Mouse (Mus musculus): ENCODE data around the gene Abhd14a. TPM values are rescaled to one million over a fixed set of nuclear protein-coding genes. Genes with fewer than 3 reads are reported as not detected.

The Abhd14a gene
- polyA plus RNA-seq, 1 experiment from 2014 or later: 87.0 TPM

DNA sequence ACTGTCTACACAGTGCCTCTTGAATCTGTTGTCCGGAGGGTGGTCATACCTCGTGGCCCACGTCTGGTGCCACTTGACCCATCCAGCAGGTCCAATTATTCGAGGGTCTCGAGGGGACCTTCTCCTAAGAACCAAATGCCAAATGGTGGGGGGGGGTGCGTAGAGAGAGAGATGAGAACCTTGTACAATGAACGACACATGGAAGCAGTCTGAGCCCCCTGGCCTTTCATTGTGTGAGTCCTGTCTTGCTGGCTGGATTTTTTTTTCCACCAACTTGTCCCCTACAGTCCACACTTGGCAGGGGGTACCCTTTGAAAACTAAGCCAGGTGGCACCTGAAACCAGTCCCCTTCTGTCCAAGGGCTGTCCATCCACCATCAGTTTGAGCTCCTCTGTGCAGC, 20.3 kb upstream of the Abhd14a start:
- peaks cover 10% of the 10 kb centered on the region for H3K36me3 ChIP-seq
- peaks cover 5% of the 10 kb centered on the region; the same call in 1 of the 2 replicates for H3K27me3 ChIP-seq
- WGBS: 83% methylated on average over 7 of the region's 7 CpGs
- H3K4me1 ChIP-seq: peaks cover 41% of the 10 kb centered on the region
- H3K9me3 ChIP-seq (replicated peaks): no peaks in the 10 kb centered on the region
- no peak for ATAC-seq (ENCODE audit: insufficient number of reproducible peaks, low FRiP score, low TSS enrichment, low read depth)
- no peak overlapping the region for H3K27ac ChIP-seq (replicated peaks)
- no peak overlapping the region for H3K4me3 ChIP-seq (replicated peaks)
- H3K4me2 ChIP-seq (replicated peaks): no peak overlapping the region
- no peak overlapping the region for H3K9ac ChIP-seq

DNA sequence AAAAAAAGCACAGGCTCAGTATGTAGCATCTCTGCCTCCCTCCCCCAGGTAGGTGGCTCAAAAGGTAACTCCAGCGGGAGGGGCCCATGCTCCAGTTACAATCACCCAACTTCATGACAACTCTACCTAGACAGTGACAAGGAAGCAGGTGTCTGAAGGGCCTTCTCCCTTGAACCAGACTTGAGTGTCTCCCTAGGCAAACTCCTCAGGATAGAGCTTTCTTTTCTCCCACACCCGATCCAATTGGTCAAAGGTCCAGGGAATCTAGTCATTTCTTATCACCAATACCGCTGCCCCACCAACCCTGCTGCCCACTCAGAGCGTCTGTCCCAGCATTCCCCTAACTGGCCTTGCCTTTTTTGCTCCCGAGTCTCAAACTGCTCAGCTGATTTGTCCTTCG, 19.2 kb upstream of the Abhd14a start:
- H3K4me1 ChIP-seq: peaks cover 32% of the 10 kb centered on the region
- no peak overlapping the region for H3K9ac ChIP-seq
- H3K36me3 ChIP-seq: peaks cover 18% of the 10 kb centered on the region
- no peaks in the 10 kb centered on the region for H3K9me3 ChIP-seq (replicated peaks)
- H3K4me2 ChIP-seq (replicated peaks): no peak overlapping the region
- H3K27ac ChIP-seq (replicated peaks): no peak overlapping the region
- H3K27me3 ChIP-seq: peaks cover 5% of the 10 kb centered on the region; the same call in 1 of the 2 replicates
- no peak overlapping the region for H3K4me3 ChIP-seq (replicated peaks)
- WGBS: 91% methylated on average over 6 of the region's 6 CpGs
- no peak for ATAC-seq (ENCODE audit: insufficient number of reproducible peaks, low FRiP score, low TSS enrichment, low read depth)

DNA sequence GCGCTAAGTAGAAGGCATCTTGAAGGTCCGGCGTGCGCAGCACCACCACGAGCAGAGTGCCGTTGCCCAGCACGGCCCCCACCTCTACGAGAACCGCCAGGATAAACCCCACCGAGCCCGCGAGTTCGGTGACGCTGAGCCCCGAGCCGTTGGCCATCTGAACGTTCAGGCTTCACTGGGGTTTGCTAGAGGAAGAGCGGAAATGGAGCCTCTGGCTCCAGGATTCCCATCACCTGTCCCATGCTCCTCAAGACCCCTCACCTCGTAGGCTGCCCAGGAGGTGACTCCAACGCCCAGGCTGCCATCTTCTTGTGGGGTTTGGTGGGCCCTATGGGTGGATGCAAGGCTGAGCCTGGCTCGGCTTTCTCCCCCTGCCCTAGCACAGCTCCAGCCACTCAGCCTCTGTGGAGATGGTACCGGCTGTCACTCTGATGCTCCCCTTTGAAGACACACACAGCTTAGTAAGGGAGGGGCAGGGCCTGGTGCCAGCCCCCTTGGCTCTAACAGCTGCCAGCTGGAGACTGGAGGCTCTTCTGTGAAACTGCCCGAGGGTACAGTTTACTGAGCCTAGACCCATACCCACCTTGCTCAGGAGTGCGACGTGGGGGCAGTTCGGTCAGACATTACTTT, 18.2 kb upstream of the Abhd14a start, which contains the start of gene Gpr62:
TSS of gene Gpr62 (minus strand) at position 368 of the 630 bp plus-strand sequence.
- Histone ChIP-seq H3K9me3 (replicated peaks) (no peaks in the 10 kb centered on the region), H3K4me2 (replicated peaks) (peak within 1 kb of the TSS; percentile 98), H3K27me3 (peaks cover 5% of the 10 kb centered on the region; the same call in 1 of the 2 replicates), H3K9ac (peak within 1 kb of the TSS; percentile 61), H3K4me1 (peaks cover 27% of the 10 kb centered on the region), H3K27ac (replicated peaks) (peak within 1 kb of the TSS; percentile 39; the same call in 1 of the 2 replicates), H3K4me3 (replicated peaks) (peak within 1 kb of the TSS; percentile 61), H3K36me3 (peaks cover 26% of the 10 kb centered on the region)
- ATAC-seq (ENCODE audit: insufficient number of reproducible peaks, low FRiP score, low TSS enrichment, low read depth): peak; percentile 31; the same call in 1 of the 2 replicates
- WGBS: 29% methylated on average over 26 of the region's 26 CpGs

DNA sequence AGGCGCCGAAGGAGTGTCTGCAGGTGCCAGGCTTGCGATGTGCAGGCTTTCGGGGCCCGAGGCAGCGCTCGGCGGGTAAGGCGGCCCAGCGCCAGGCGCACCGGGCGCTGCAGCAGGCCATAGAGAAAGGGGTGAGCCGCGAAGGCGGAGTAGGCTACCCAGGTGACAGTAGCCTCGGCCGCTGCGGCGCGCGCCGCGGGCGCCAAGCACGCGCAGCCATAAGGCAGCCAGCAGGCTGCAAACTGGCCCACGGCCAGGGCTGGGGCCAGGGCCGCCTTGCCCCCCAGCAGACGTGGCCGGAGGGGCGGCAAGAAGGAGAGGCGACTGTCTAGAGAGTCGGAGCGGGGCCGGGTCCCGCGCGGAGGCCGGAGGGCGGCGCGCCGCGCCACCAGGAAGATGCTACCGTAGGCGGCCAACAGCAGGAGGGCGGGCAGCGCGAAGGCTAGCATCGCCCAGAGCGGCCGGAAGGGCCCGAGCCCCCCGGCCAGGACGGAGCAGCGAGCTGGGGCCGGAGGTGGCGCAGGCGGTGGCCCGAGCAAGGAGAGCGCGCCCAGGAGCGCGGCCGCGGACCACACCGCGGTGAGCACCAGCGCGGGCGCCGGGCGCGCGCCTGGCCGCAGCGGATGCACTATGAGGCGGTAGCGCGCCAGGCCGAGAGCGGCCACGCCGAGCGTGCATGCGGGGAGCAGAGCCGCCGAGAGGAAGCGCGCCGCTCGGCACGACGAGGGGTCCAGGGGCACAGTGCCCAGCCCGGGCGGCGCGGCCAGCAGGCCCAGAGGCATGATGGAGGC, 17.5 kb upstream of the Abhd14a start:
- 2% methylated on average over 95 of the region's 99 CpGs for WGBS
- peak; percentile 73 for ATAC-seq (ENCODE audit: insufficient number of reproducible peaks, low FRiP score, low TSS enrichment, low read depth)
- peak overlapping the region; percentile 39; the same call in 1 of the 2 replicates for H3K27ac ChIP-seq (replicated peaks)

DNA sequence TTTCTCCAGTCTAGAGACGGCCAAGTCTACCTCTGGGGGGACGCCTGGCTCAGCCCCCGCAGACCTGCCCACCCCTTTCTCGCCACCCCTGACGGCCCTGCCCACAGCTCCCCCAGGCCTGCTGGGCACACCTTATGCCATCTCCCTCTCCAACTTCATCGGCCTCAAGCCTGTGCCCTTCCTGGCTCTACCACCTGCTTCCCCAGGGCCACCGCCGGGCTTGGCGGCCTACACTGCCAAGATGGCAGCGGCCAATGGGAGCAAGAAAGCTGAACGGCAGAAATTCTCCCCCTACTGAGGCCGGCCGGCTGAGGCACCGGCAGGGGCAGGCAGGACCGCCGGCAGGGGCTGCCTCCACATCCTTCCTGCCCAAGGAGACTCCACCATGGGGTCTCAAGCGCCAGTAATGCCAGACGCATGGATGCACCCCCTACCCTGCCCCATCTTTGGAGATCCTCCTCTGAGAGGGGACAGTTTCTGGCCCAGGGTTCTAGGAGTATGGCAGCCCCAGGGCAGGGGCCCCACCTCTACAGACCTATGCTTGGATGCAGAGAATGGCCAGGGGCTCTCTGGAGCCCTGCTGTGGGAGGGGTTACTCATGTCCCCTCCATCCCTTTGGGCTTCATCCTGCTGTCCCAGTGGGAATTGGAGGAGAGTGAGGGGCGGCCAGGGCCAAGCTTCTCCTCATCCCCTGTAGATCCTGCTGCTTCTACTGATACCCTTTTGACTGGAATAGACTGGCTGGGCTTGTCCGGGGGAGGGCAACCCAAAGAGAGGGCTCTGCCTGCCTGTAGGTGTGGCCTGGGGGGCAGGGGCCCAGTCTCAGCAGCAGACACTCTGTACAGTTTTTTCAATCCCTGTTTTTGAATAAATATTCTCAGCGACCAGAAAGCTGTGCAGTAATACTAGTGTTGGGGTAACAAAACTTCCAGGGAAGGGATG, 15.9 kb upstream of the Abhd14a start:
- no peak for ATAC-seq (ENCODE audit: insufficient number of reproducible peaks, low FRiP score, low TSS enrichment, low read depth)
- H3K9ac ChIP-seq: no peak overlapping the region
- H3K9me3 ChIP-seq (replicated peaks): no peaks in the 10 kb centered on the region
- no peak overlapping the region for H3K4me3 ChIP-seq (replicated peaks)
- no peak overlapping the region for H3K4me2 ChIP-seq (replicated peaks)
- H3K27me3 ChIP-seq: peaks cover 5% of the 10 kb centered on the region; the same call in 1 of the 2 replicates
- no peak overlapping the region for H3K27ac ChIP-seq (replicated peaks)
- 82% methylated on average over 21 of the region's 21 CpGs for WGBS
- peaks cover 27% of the 10 kb centered on the region for H3K36me3 ChIP-seq
- H3K4me1 ChIP-seq: peaks cover 21% of the 10 kb centered on the region

More for the DNA sequence above, 17.5 kb upstream of the Abhd14a start:
- Histone ChIP-seq H3K9me3 (replicated peaks) (no peaks in the 10 kb centered on the region), H3K4me1 (peaks cover 25% of the 10 kb centered on the region), H3K4me2 (replicated peaks) (peak overlapping the region; percentile 98), H3K36me3 (peaks cover 27% of the 10 kb centered on the region), H3K9ac (peak overlapping the region; percentile 61), H3K27me3 (peaks cover 5% of the 10 kb centered on the region; the same call in 1 of the 2 replicates), H3K4me3 (replicated peaks) (peak overlapping the region; percentile 61)

DNA sequence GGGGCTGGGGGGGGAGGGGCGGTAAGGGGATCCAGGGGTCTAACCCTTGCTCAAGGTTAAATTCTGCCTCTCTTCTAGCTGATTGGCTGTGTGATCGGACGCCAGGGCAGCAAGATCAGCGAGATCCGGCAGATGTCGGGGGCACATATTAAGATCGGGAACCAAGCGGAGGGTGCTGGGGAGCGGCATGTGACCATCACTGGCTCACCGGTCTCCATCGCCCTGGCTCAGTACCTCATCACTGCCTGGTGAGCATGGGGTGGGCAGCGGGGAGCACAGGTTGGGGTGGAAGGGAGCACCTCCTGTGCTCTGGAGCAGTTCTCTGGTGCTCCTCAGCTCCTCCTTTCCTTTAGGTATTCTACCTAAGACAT, 14.9 kb upstream of the Abhd14a start:
- Histone ChIP-seq H3K27ac (replicated peaks) (no peak overlapping the region), H3K9ac (no peak overlapping the region), H3K9me3 (replicated peaks) (no peaks in the 10 kb centered on the region), H3K4me1 (peaks cover 30% of the 10 kb centered on the region), H3K36me3 (peaks cover 27% of the 10 kb centered on the region), H3K4me3 (replicated peaks) (no peak overlapping the region), H3K4me2 (replicated peaks) (no peak overlapping the region), H3K27me3 (peaks cover 5% of the 10 kb centered on the region; the same call in 1 of the 2 replicates)
- WGBS: 88% methylated on average over 12 of the region's 12 CpGs
- no peak for ATAC-seq (ENCODE audit: insufficient number of reproducible peaks, low FRiP score, low TSS enrichment, low read depth)

DNA sequence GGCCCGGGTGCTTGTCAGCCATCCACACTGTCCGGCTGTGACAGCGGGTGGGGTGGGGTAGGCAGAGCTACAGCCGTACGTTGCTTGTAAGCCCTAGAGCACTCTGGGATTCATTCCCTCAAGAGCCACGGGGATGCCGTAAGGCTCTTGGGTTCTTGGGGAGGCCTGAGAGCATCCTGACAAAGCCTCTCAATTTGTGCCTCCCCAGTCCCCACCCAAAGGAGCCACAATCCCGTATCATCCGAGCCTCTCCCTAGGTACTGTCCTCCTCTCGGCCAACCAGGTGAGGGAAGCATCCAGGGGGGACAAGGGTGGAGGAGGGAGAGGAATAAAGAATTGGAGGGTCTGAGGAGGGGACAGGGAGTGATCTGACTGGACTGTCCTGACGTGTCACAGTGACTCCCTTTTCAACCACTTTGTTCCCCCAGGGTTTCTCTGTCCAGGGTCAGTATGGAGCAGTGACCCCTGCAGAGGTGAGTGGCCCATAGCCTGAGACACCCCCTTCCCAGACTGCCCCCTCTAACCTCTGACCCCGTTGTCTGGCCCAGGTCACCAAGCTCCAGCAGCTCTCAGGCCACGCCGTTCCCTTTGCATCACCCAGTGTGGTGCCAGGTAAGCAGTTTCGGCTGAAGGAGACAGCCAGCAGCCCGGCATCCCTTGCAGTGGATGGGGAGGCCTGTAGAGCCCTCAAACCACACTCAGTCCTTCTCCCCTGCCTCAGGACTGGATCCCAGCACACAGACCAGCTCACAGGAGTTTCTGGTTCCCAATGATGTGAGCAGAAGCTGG, 14.4 kb upstream of the Abhd14a start:
- H3K4me1 ChIP-seq: peaks cover 36% of the 10 kb centered on the region
- WGBS: 77% methylated on average over 16 of the region's 16 CpGs
- no peaks in the 10 kb centered on the region for H3K9me3 ChIP-seq (replicated peaks)
- peaks cover 27% of the 10 kb centered on the region for H3K36me3 ChIP-seq
- no peak overlapping the region for H3K9ac ChIP-seq
- no peak for ATAC-seq (ENCODE audit: insufficient number of reproducible peaks, low FRiP score, low TSS enrichment, low read depth)
- peaks cover 5% of the 10 kb centered on the region; the same call in 1 of the 2 replicates for H3K27me3 ChIP-seq
- H3K27ac ChIP-seq (replicated peaks): no peak overlapping the region
- no peak overlapping the region for H3K4me2 ChIP-seq (replicated peaks)
- no peak overlapping the region for H3K4me3 ChIP-seq (replicated peaks)

DNA sequence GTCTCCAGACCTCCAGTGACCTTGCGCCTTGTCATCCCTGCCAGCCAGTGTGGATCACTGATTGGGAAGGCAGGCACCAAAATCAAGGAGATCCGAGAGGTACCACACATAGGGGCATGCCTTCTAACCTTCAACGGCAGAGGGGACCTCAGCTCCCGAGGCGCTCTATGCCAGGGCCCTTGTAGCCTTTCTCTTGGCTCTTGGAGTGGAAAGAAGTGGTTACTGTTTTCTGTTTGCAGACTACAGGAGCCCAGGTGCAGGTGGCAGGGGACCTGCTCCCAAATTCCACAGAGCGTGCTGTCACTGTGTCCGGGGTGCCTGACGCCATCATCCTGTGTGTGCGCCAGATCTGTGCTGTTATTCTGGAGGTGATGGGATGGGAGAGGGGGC, 13.5 kb upstream of the Abhd14a start:
- Histone ChIP-seq H3K4me2 (replicated peaks) (no peak overlapping the region), H3K27ac (replicated peaks) (no peak overlapping the region), H3K4me1 (peaks cover 42% of the 10 kb centered on the region), H3K4me3 (replicated peaks) (no peak overlapping the region), H3K36me3 (peaks cover 27% of the 10 kb centered on the region), H3K27me3 (peaks cover 5% of the 10 kb centered on the region; the same call in 1 of the 2 replicates), H3K9me3 (replicated peaks) (no peaks in the 10 kb centered on the region), H3K9ac (no peak overlapping the region)
- ATAC-seq (ENCODE audit: insufficient number of reproducible peaks, low FRiP score, low TSS enrichment, low read depth): no peak
- 85% methylated on average over 9 of the region's 9 CpGs for WGBS

DNA sequence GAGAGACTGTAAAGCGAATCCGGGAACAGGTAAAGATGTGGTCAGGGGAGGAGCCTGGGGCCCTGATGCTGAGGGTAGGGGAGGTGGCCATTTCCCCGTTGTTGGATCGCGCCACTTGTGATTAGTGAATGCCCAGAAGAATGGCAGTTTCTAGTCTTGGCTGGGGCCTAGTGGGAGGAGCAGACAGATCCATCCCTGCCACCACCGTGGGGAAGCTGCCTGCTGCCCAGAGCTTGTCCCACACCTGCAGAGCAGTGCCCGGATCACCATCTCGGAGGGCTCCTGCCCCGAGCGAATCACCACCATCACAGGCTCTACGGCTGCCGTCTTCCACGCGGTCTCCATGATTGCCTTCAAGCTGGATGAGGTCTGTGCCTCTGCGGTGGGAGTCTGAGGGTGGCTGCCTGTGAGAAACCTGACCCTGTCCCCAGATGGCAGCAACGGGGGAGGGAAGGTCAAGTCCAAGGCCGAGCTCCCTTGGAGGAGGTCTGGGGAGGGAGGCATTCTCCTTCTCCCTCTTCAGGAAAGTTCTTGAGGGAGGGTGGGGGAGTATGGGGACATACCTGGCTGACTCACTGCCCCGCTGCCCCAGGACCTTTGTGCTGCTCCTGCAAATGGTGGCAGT, 13.0 kb upstream of the Abhd14a start:
- peaks cover 27% of the 10 kb centered on the region for H3K36me3 ChIP-seq
- H3K4me3 ChIP-seq (replicated peaks): no peak overlapping the region
- peaks cover 42% of the 10 kb centered on the region for H3K4me1 ChIP-seq
- WGBS: 66% methylated on average over 18 of the region's 18 CpGs
- H3K9me3 ChIP-seq (replicated peaks): no peaks in the 10 kb centered on the region
- no peak for ATAC-seq (ENCODE audit: insufficient number of reproducible peaks, low FRiP score, low TSS enrichment, low read depth)
- no peak overlapping the region for H3K27ac ChIP-seq (replicated peaks)
- H3K27me3 ChIP-seq: peaks cover 5% of the 10 kb centered on the region; the same call in 1 of the 2 replicates
- no peak overlapping the region for H3K9ac ChIP-seq
- no peak overlapping the region for H3K4me2 ChIP-seq (replicated peaks)

DNA sequence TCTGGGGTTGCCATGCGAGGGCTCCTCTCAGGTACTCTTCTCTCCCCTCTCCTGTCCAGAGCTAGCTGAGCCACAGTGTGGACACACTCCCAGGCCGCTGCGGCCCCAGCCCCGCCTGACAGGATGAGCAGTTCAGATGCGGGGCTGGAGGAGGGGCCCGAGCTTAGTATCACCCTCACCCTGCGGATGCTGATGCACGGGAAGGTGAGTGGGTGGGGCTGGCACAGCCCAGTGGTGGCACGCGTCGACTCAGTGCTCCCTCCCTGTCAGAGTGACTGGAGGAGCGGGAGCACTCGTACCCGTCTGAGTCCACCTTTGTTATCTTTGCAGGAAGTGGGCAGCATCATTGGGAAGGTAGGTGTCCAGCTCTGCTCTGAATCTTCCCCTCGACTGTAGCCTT, 12.5 kb upstream of the Abhd14a start:
- H3K36me3 ChIP-seq: peaks cover 27% of the 10 kb centered on the region
- H3K4me3 ChIP-seq (replicated peaks): no peak overlapping the region
- H3K4me1 ChIP-seq: peaks cover 42% of the 10 kb centered on the region
- H3K4me2 ChIP-seq (replicated peaks): no peak overlapping the region
- no peak for ATAC-seq (ENCODE audit: insufficient number of reproducible peaks, low FRiP score, low TSS enrichment, low read depth)
- no peaks in the 10 kb centered on the region for H3K9me3 ChIP-seq (replicated peaks)
- H3K27me3 ChIP-seq: peaks cover 5% of the 10 kb centered on the region; the same call in 1 of the 2 replicates
- no peak overlapping the region for H3K27ac ChIP-seq (replicated peaks)
- no peak overlapping the region for H3K9ac ChIP-seq
- WGBS: 77% methylated on average over 15 of the region's 15 CpGs

Measured in embryonic facial prominence, embryonic 15.5 days (tissue).